Mouse (Mus musculus) E14TG2a.4 (cell line): ENCODE measurements around the gene Zkscan5.

Experiments
- CTCF ChIP-seq: conservative IDR thresholded peaks from 2 replicates; pipeline ENCODE4 v1.5.1; 2014; ENCODE audit warnings: low read length
- NANOG ChIP-seq: IDR thresholded peaks from 2 replicates; pipeline ENCODE4 v1.6.1; 2014; ENCODE audit warnings: borderline replicate concordance, low read length, mixed read lengths
- POU5F1 ChIP-seq: IDR thresholded peaks from 2 replicates; pipeline ENCODE4 v1.6.1; 2014; ENCODE audit warnings: low read length, borderline replicate concordance

DNA sequence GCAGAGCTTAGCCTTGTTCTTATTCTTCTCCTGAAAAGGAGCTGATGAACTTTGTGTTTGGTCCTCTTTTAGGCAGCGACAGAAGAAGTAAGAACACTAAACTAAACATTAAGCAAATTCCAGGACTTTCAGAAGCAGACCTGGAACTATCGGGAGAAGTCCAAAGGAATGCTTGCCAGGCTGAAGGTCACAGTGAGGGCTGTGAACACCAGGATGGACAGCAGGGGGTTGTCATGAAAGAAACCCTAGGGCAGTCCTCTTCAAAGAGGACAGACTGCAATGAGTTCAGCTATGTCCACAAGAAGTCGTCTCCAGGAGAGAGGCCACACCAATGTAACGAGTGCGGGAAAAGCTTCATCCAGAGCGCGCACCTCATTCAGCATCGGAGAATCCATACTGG is 15.6 kb downstream of the Zkscan5 start:
- TF ChIP-seq CTCF: no peak
- TF ChIP-seq NANOG: no peak
- no peak for TF ChIP-seq POU5F1
